Mouse (Mus musculus): ENCODE results near the gene Zfp524. TPM values are rescaled to one million over a fixed set of nuclear protein-coding genes. Genes with fewer than 3 reads are reported as not detected.

Gene Zfp524
- polyA plus RNA-seq, 1 experiment from 2014 or later: 15.0 TPM

DNA sequence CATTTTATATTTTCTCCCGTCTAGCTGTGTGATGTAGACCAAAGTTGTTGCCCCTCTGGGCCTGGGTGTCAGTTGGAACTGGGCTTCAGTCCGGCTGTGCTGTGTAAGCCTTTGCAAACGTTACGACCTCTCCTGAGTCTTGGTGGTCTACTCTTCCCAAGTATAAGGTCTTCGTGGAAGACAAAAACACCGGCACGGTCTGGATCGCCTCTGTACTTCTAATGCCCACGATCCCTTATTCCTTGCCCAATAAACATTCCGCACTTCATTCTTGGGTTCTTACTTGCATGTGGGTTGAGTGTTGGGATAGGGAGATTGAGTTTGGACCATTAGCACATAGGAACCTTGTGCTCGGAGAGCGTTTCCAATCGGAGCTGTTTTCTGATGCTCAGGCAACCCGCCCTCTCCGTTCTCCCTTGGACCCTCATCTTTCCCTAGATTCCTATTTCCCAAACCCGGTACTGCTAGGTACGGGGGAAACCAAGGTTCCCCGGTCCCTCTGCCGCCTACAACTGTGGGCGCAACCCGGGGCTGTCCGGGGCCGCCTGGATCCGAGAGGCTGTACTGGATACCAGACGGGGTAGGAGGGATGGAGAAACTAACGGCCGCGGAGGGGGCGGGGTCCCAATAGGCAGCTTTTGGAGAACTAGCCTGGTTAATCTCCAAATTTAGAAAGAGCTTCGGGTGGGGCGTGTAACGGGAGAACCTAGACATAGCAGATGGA lies 39.4 kb downstream of the Zfp524 start:
- H3K4me1 ChIP-seq: peaks cover 61% of the 10 kb centered on the region
- H3K4me3 ChIP-seq: peak overlapping the region; percentile 79
- no peak for ATAC-seq (ENCODE audit: insufficient number of reproducible peaks, low FRiP score, low TSS enrichment, low read depth)
- no peaks in the 10 kb centered on the region for H3K36me3 ChIP-seq
- H3K4me2 ChIP-seq: peak overlapping the region; percentile 82
- WGBS: 10% methylated on average over 32 of the region's 32 CpGs
- peaks cover 45% of the 10 kb centered on the region for H3K27me3 ChIP-seq
- peak overlapping the region; percentile 44; the same call in 1 of the 2 replicates for H3K9ac ChIP-seq
- H3K27ac ChIP-seq: no peak overlapping the region
- no peaks in the 10 kb centered on the region for H3K9me3 ChIP-seq

- no peak for ATAC-seq (ENCODE audit: insufficient number of reproducible peaks, low FRiP score, low TSS enrichment, low read depth)
- Histone ChIP-seq H3K27me3 (peaks cover 45% of the 10 kb centered on the region), H3K4me3 (peak overlapping the region; percentile 68), H3K9ac (peak overlapping the region; percentile 73), H3K4me2 (peak overlapping the region; percentile 84), H3K36me3 (no peaks in the 10 kb centered on the region), H3K4me1 (peaks cover 68% of the 10 kb centered on the region), H3K9me3 (no peaks in the 10 kb centered on the region), H3K27ac (peak overlapping the region; percentile 64)
- 1% methylated on average over 55 of the region's 55 CpGs for WGBS
Measured at GRCm38 (mm10) chr7:5056651-5057263, 42.5 kb downstream of the Zfp524 start.

DNA sequence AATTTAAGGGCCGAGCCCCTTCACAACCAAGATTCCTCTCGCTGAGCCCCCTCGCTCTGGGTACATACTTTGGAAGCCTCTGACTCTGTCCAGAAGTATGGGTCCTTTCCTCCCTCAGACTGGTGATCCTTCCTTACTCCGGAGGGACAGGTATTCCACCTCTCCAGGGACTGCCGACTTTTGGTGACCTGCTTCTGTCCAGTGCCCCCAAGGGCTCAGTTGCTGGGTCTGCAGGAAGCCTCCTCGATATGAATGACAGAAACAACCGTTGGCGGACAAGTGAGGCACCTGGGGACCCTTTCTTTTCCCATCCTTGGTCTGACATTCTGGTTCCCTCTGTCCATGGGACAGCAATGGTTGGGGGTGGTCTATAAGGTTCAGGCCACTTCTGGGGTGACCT lies 43.2 kb downstream of the Zfp524 start:
- no peaks in the 10 kb centered on the region for H3K36me3 ChIP-seq
- H3K4me2 ChIP-seq: peak overlapping the region; percentile 84
- H3K4me1 ChIP-seq: peaks cover 62% of the 10 kb centered on the region
- peak overlapping the region; percentile 68 for H3K4me3 ChIP-seq
- H3K27me3 ChIP-seq: peaks cover 41% of the 10 kb centered on the region
- no peak overlapping the region for H3K27ac ChIP-seq
- 29% methylated on average over 8 of the region's 8 CpGs for WGBS
- no peaks in the 10 kb centered on the region for H3K9me3 ChIP-seq
- ATAC-seq (ENCODE audit: insufficient number of reproducible peaks, low FRiP score, low TSS enrichment, low read depth): no peak
- peak overlapping the region; percentile 73 for H3K9ac ChIP-seq

DNA sequence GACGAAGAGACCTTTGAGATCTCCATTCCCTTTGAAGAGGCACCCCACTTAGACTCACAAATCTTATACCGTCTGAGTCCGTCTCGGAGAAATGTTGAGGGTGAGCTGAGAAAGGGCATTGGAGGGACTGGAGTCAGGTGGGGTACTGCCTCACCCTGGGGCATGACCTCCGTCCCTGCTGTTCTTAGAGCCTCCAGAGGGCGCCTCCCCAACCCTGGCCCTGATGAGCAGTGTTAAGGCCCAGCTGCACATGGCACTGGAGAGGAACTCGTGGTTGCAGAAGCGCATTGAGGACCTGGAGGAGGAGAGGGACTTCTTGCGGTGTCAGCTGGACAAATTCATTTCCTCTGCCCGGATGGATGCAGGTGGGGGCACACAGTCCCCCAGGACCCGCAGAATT lies 43.6 kb downstream of the Zfp524 start:
- H3K9me3 ChIP-seq: no peaks in the 10 kb centered on the region
- 33% methylated on average over 11 of the region's 11 CpGs for WGBS
- H3K27ac ChIP-seq: no peak overlapping the region
- ATAC-seq (ENCODE audit: insufficient number of reproducible peaks, low FRiP score, low TSS enrichment, low read depth): no peak
- H3K4me1 ChIP-seq: peaks cover 58% of the 10 kb centered on the region
- no peaks in the 10 kb centered on the region for H3K36me3 ChIP-seq
- peak overlapping the region; percentile 68; the same call in 1 of the 2 replicates for H3K4me3 ChIP-seq
- peak overlapping the region; percentile 84 for H3K4me2 ChIP-seq
- no peak overlapping the region for H3K9ac ChIP-seq
- H3K27me3 ChIP-seq: peaks cover 36% of the 10 kb centered on the region

DNA sequence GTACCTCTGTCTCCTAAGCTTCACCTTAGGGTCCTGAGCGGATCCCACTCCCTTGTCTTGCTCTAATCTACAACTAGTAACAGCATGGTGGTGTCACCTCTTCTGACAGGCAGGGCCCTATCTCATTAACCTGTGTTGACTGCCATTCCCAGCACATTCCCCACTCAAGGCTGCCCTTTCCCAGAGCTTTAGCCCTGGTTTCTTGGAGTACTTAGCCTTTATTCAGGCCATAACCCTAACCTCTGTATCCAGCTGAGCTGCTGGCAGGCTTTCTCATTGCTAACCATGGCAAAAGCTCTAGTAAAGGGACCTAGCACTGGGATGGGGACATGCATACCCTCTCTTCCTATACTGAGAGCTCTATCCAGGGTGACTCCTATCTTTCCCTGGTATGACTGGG lies 44.4 kb downstream of the Zfp524 start:
- Histone ChIP-seq H3K27me3 (peaks cover 28% of the 10 kb centered on the region), H3K4me3 (no peak overlapping the region), H3K9ac (no peak overlapping the region), H3K36me3 (no peaks in the 10 kb centered on the region), H3K4me2 (no peak overlapping the region), H3K4me1 (peaks cover 55% of the 10 kb centered on the region), H3K9me3 (no peaks in the 10 kb centered on the region), H3K27ac (no peak overlapping the region)
- WGBS: 97% methylated on average over 1 of the region's 1 CpGs
- no peak for ATAC-seq (ENCODE audit: insufficient number of reproducible peaks, low FRiP score, low TSS enrichment, low read depth)

GRCm38 (mm10) chr7:5059421-5059820 lies 45.2 kb downstream of the Zfp524 start:
- no peak overlapping the region for H3K4me3 ChIP-seq
- 88% methylated on average over 12 of the region's 12 CpGs for WGBS
- H3K27me3 ChIP-seq: peaks cover 20% of the 10 kb centered on the region
- no peak for ATAC-seq (ENCODE audit: insufficient number of reproducible peaks, low FRiP score, low TSS enrichment, low read depth)
- H3K4me1 ChIP-seq: peaks cover 54% of the 10 kb centered on the region
- H3K4me2 ChIP-seq: peak overlapping the region; percentile 85; the same call in 1 of the 2 replicates
- H3K36me3 ChIP-seq: no peaks in the 10 kb centered on the region
- H3K27ac ChIP-seq: no peak overlapping the region
- H3K9me3 ChIP-seq: no peaks in the 10 kb centered on the region
- no peak overlapping the region; the same call in 1 of the 2 replicates for H3K9ac ChIP-seq

- H3K4me2 ChIP-seq: peak overlapping the region; percentile 85
- no peak for ATAC-seq (ENCODE audit: insufficient number of reproducible peaks, low FRiP score, low TSS enrichment, low read depth)
- peak overlapping the region; percentile 84; the same call in 1 of the 2 replicates for H3K9ac ChIP-seq
- H3K36me3 ChIP-seq: no peaks in the 10 kb centered on the region
- H3K27ac ChIP-seq: peak overlapping the region; percentile 100
- H3K4me3 ChIP-seq: peak overlapping the region; percentile 67
- H3K27me3 ChIP-seq: peaks cover 12% of the 10 kb centered on the region; the same call in 1 of the 2 replicates
- 4% methylated on average over 27 of the region's 27 CpGs for WGBS
- peaks cover 56% of the 10 kb centered on the region for H3K4me1 ChIP-seq
- H3K9me3 ChIP-seq: no peaks in the 10 kb centered on the region
Measured at GRCm38 (mm10) chr7:5060239-5060731, 46.1 kb downstream of the Zfp524 start.

DNA sequence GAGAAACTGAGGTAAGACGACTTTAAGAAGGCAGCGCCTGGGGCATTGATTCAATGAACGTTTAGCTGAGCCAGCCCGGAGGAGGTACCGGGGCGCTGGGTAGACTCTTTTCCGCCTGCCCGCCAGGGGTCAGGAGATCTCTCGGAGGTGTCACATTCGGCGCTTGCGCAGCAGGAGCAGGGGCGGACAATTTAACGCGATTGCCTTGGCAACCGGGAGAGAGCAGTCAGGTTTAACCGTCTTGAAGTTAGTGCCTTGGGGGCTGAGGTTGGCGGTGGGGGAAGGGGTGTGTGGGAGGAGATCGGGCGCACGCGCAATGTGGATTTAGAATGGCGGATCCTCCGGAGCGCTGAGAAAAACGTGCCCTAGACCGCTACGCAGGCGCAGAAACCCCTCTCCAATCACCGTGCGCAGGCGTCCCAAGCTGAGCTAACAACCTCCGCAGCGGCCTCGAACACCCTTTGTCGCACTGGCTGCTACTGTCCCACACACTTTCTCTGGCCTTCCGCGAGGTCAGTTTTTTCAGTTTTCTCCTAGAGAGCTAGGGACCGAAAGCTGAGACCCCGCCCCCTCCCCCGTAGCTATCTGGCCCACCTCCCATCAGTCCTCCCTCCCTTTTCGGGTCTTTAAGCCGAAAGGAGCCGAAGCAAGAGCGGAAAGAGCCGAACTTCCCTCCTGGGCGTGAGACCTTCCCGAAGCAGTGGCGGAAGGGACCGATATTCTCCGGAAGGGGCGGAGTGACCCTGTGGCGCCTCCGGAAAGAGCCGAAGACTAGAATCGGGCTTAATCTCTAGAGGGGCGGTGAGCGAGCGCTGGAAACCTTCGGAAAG lies 46.9 kb downstream of the Zfp524 start:
- Histone ChIP-seq H3K4me3 (peak overlapping the region; percentile 67), H3K27ac (peak overlapping the region; percentile 100), H3K27me3 (0 out of 2 replicates have a peak, but pooled peaks cover 4% of the 10 kb centered on the region), H3K9ac (peak overlapping the region; percentile 84), H3K36me3 (peaks cover 3% of the 10 kb centered on the region), H3K9me3 (no peaks in the 10 kb centered on the region), H3K4me1 (peaks cover 59% of the 10 kb centered on the region), H3K4me2 (peak overlapping the region; percentile 85)
- ATAC-seq (ENCODE audit: insufficient number of reproducible peaks, low FRiP score, low TSS enrichment, low read depth): peak; percentile 90
- WGBS: under 1% methylated on average over 60 of the region's 60 CpGs

- Histone ChIP-seq H3K27me3 (0 out of 2 replicates have a peak, but pooled peaks cover 4% of the 10 kb centered on the region), H3K9me3 (no peaks in the 10 kb centered on the region), H3K4me3 (peak within 1 kb of the TSS; percentile 67), H3K36me3 (peaks cover 10% of the 10 kb centered on the region), H3K27ac (peak within 1 kb of the TSS; percentile 100), H3K9ac (peak within 1 kb of the TSS; percentile 84), H3K4me2 (peak within 1 kb of the TSS; percentile 85), H3K4me1 (peaks cover 56% of the 10 kb centered on the region)
- ATAC-seq (ENCODE audit: insufficient number of reproducible peaks, low FRiP score, low TSS enrichment, low read depth): peak; percentile 83
- WGBS: 0% methylated on average over 61 of the region's 65 CpGs
Measured at GRCm38 (mm10) chr7:5061774-5062359, 47.7 kb downstream of the Zfp524 start, which contains the start of gene U2af2. Gene U2af2 (plus strand): TSS chr7:5062143.

DNA sequence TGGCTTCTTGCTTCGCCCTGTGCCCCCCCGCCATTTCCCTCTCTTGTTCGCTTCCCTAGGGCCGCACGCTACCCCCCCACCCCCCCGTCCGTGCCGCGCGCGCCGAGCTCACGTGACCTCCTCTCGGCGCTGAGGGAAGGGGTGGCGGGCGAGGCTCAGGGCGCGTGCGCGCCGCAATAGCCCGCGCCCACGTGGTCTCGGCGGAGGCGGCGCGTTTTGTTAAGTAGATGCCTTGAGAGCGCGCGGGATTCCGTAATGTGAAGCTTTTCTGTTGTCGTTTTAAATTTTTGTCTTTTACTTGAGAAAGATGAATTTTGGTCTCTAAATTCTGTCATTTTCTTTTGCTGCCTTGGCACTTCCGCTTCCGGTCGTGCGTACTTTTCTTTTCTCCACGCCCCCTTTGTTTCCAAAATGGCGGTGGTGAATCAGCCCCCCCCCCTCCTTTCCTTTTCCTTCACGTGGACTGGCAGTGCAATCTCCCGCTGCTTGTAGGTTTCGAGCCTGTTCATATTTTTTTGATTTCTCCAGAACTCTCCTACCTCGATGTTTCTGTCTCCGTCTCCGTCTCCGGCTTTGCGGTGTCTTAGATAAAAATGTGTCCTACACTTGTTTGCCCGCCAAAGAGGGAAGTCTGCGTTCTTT lies 48.3 kb downstream of the Zfp524 start:
- Histone ChIP-seq H3K9me3 (no peaks in the 10 kb centered on the region), H3K9ac (peak overlapping the region; percentile 73), H3K36me3 (peaks cover 16% of the 10 kb centered on the region), H3K27ac (peak overlapping the region; percentile 100), H3K27me3 (0 out of 2 replicates have a peak, but pooled peaks cover 3% of the 10 kb centered on the region), H3K4me3 (peak overlapping the region; percentile 67), H3K4me2 (peak overlapping the region; percentile 85), H3K4me1 (peaks cover 50% of the 10 kb centered on the region)
- WGBS: under 1% methylated on average over 46 of the region's 51 CpGs
- ATAC-seq (ENCODE audit: insufficient number of reproducible peaks, low FRiP score, low TSS enrichment, low read depth): peak; percentile 48

- Histone ChIP-seq H3K4me3 (no peak overlapping the region), H3K36me3 (peaks cover 40% of the 10 kb centered on the region)
Measured at GRCm38 (mm10) chr7:5064886-5065285, 50.7 kb downstream of the Zfp524 start.

More at GRCm38 (mm10) chr7:5064886-5065285, 50.7 kb downstream of the Zfp524 start:
- Histone ChIP-seq H3K4me2 (no peak overlapping the region), H3K9me3 (no peaks in the 10 kb centered on the region), H3K27me3 (no peaks in the 10 kb centered on the region), H3K9ac (no peak overlapping the region), H3K4me1 (peaks cover 33% of the 10 kb centered on the region), H3K27ac (no peak overlapping the region)
- no peak for ATAC-seq (ENCODE audit: insufficient number of reproducible peaks, low FRiP score, low TSS enrichment, low read depth)
- 95% methylated on average over 6 of the region's 6 CpGs for WGBS

All from limb, embryonic 15.5 days (tissue).